Mouse (Mus musculus): ENCODE measurements at regions not wholly inside any gene's neighbourhood (a gene's known extent, or its start where the extent isn't known, plus 50 kb on each side); places are given as distances from the start of the nearest gene placed in this dataset.

- TF ChIP-seq EP300 (optimal IDR thresholded peaks at IDR 0.05) (no peak), CTCF (IDR thresholded peaks at IDR 0.05; ENCODE audit: low read depth) (no peak)
Measured at GRCm38 (mm10) chr2:170269926-170270577, 122.1 kb upstream of the Zfp217 start.
